Mouse (Mus musculus): ENCODE measurements around the gene Gpbp1. TPM values are rescaled to one million over a fixed set of nuclear protein-coding genes. Genes with fewer than 3 reads are reported as not detected.

The Gpbp1 gene
- polyA plus RNA-seq, 1 experiment: 92.5 TPM

GRCm38 (mm10) chr13:111518332-111518731 is 28.4 kb upstream of the Gpbp1 start:
- H3K4me3 ChIP-seq (ENCODE audit: insufficient read depth, low read length): no peak overlapping the region
- H3K4me1 ChIP-seq (ENCODE audit: control insufficient read depth, insufficient read depth, low read length): no peaks in the 10 kb centered on the region
- TF ChIP-seq POLR2A (IDR thresholded peaks at IDR 0.05; ENCODE audit: low read depth, low read length) (no peak), CTCF (IDR thresholded peaks at IDR 0.05; ENCODE audit: borderline replicate concordance, insufficient read depth, low read length) (no peak)
- H3K27ac ChIP-seq (ENCODE audit: insufficient read depth, low read length): no peak overlapping the region

GRCm38 (mm10) chr13:111516385-111517150 is 26.7 kb upstream of the Gpbp1 start:
- TF ChIP-seq POLR2A (IDR thresholded peaks at IDR 0.05; ENCODE audit: low read depth, low read length): no peak
- TF ChIP-seq CTCF (IDR thresholded peaks at IDR 0.05; ENCODE audit: borderline replicate concordance, insufficient read depth, low read length): no peak
- Histone ChIP-seq H3K27ac (ENCODE audit: insufficient read depth, low read length) (no peak overlapping the region), H3K4me3 (ENCODE audit: insufficient read depth, low read length) (no peak overlapping the region), H3K4me1 (ENCODE audit: control insufficient read depth, insufficient read depth, low read length) (no peaks in the 10 kb centered on the region)

GRCm38 (mm10) chr13:111509385-111509784 is 19.5 kb upstream of the Gpbp1 start:
- Histone ChIP-seq H3K4me1 (ENCODE audit: control insufficient read depth, insufficient read depth, low read length) (no peaks in the 10 kb centered on the region), H3K4me3 (ENCODE audit: insufficient read depth, low read length) (no peak overlapping the region), H3K27ac (ENCODE audit: insufficient read depth, low read length) (no peak overlapping the region)
- no peak for TF ChIP-seq CTCF (IDR thresholded peaks at IDR 0.05; ENCODE audit: borderline replicate concordance, insufficient read depth, low read length)
- no peak for TF ChIP-seq POLR2A (IDR thresholded peaks at IDR 0.05; ENCODE audit: low read depth, low read length)

GRCm38 (mm10) chr13:111508645-111509044 is 18.7 kb upstream of the Gpbp1 start:
- H3K27ac ChIP-seq (ENCODE audit: insufficient read depth, low read length): no peak overlapping the region
- H3K4me1 ChIP-seq (ENCODE audit: control insufficient read depth, insufficient read depth, low read length): no peaks in the 10 kb centered on the region
- no peak for TF ChIP-seq CTCF (IDR thresholded peaks at IDR 0.05; ENCODE audit: borderline replicate concordance, insufficient read depth, low read length)
- no peak for TF ChIP-seq POLR2A (IDR thresholded peaks at IDR 0.05; ENCODE audit: low read depth, low read length)
- H3K4me3 ChIP-seq (ENCODE audit: insufficient read depth, low read length): no peak overlapping the region

GRCm38 (mm10) chr13:111494330-111495029 is 4.6 kb upstream of the Gpbp1 start:
- Histone ChIP-seq H3K4me3 (ENCODE audit: insufficient read depth, low read length) (no peak overlapping the region), H3K27ac (ENCODE audit: insufficient read depth, low read length) (no peak overlapping the region), H3K4me1 (ENCODE audit: control insufficient read depth, insufficient read depth, low read length) (no peaks in the 10 kb centered on the region)
- TF ChIP-seq CTCF (IDR thresholded peaks at IDR 0.05; ENCODE audit: borderline replicate concordance, insufficient read depth, low read length): no peak
- no peak for TF ChIP-seq POLR2A (IDR thresholded peaks at IDR 0.05; ENCODE audit: low read depth, low read length)

- TF ChIP-seq POLR2A (IDR thresholded peaks at IDR 0.05; ENCODE audit: low read depth, low read length): no peak
- no peak for TF ChIP-seq CTCF (IDR thresholded peaks at IDR 0.05; ENCODE audit: borderline replicate concordance, insufficient read depth, low read length)
- Histone ChIP-seq H3K4me3 (ENCODE audit: insufficient read depth, low read length) (no peak overlapping the region), H3K4me1 (ENCODE audit: control insufficient read depth, insufficient read depth, low read length) (no peaks in the 10 kb centered on the region), H3K27ac (ENCODE audit: insufficient read depth, low read length) (no peak overlapping the region)
These were observed 1.3 kb upstream of the Gpbp1 start for GRCm38 (mm10) chr13:111491046-111491756.

GRCm38 (mm10) chr13:111489502-111489801 is 459 bp downstream of the Gpbp1 start:
- peak overlapping the region; percentile 86 for H3K4me3 ChIP-seq (ENCODE audit: insufficient read depth, low read length)
- TF ChIP-seq POLR2A (IDR thresholded peaks at IDR 0.05; ENCODE audit: low read depth, low read length) (no peak), CTCF (IDR thresholded peaks at IDR 0.05; ENCODE audit: borderline replicate concordance, insufficient read depth, low read length) (no peak)
- H3K4me1 ChIP-seq (ENCODE audit: control insufficient read depth, insufficient read depth, low read length): no peaks in the 10 kb centered on the region
- peak overlapping the region; percentile 99 for H3K27ac ChIP-seq (ENCODE audit: insufficient read depth, low read length)

- TF ChIP-seq CTCF (IDR thresholded peaks at IDR 0.05; ENCODE audit: borderline replicate concordance, insufficient read depth, low read length) (no peak), POLR2A (IDR thresholded peaks at IDR 0.05; ENCODE audit: low read depth, low read length) (no peak)
- Histone ChIP-seq H3K4me1 (ENCODE audit: control insufficient read depth, insufficient read depth, low read length) (no peaks in the 10 kb centered on the region), H3K27ac (ENCODE audit: insufficient read depth, low read length) (peak overlapping the region; percentile 55), H3K4me3 (ENCODE audit: insufficient read depth, low read length) (peak overlapping the region; percentile 77)
These were observed 1.0 kb downstream of the Gpbp1 start for GRCm38 (mm10) chr13:111488651-111489501.

- H3K4me1 ChIP-seq (ENCODE audit: control insufficient read depth, insufficient read depth, low read length): no peaks in the 10 kb centered on the region
- no peak overlapping the region for H3K4me3 ChIP-seq (ENCODE audit: insufficient read depth, low read length)
- no peak overlapping the region for H3K27ac ChIP-seq (ENCODE audit: insufficient read depth, low read length)
- TF ChIP-seq CTCF (IDR thresholded peaks at IDR 0.05; ENCODE audit: borderline replicate concordance, insufficient read depth, low read length): no peak
- no peak for TF ChIP-seq POLR2A (IDR thresholded peaks at IDR 0.05; ENCODE audit: low read depth, low read length)
These were observed 12.2 kb downstream of the Gpbp1 start for GRCm38 (mm10) chr13:111477695-111478094.

Data from embryonic fibroblast, embryonic 13.5 days (primary cell).